Comparison of ENCODE assay signal across 8 mouse cellular contexts in genomic region chr8:89924697-89925096, GRCm38 (mm10).
DNase-seq lines count a peak whose midpoint lies in the region; TF ChIP-seq lines count a peak whose summit lies in the region.
"Not testable (repeated sequence)": the region's sequence is repeated elsewhere in the genome, so short reads cannot be mapped to it uniquely, and the experiment has no call there.

No protein-coding gene starts in this region.

- TF ChIP-seq POLR2A in kidney, adult 2 months (IDR thresholded peaks at IDR 0.05; ENCODE audit: low read depth, low read length) = not testable (repeated sequence)

- not testable (repeated sequence) for H3K27me3 ChIP-seq in kidney, adult 2 months (replicated peaks; ENCODE audit: control insufficient read depth, insufficient read depth, low read length)

- WGBS in kidney, adult 2 months = 96% methylated on average over 12 of the region's 22 CpGs

- H3K4me3 ChIP-seq in kidney, adult 2 months (ENCODE audit: insufficient read depth, low read depth, low read length) = not testable (repeated sequence)

- DNase-seq in CD8-positive naive resting alpha-beta T cell, adult 2 months (ENCODE audit: low read depth in 2 of 2, low spot score in 2 of 2) = peak; percentile 1 to 2
- DNase-seq in cerebellum, adult 18-20 months = peak; percentile 5 to 7
- DNase-seq in heart, adult 18-20 months = peak; percentile 1 to 3
- DNase-seq in kidney, adult 2 months = peak; percentile 17
- DNase-seq in lung, postnatal 4 days = peak; percentile 13 to 44
- peak; percentile 5 to 16 for DNase-seq in spleen, postnatal 10 days (ENCODE audit: low spot score in 2 of 2)
- peak; percentile 3 to 10 for DNase-seq in thymus, adult 18-20 months
- DNase-seq in urinary bladder, adult 2 months (ENCODE audit: low spot score) = peak; percentile 28

- not testable (repeated sequence) for H3K4me1 ChIP-seq in kidney, adult 2 months (ENCODE audit: control insufficient read depth, insufficient read depth, low read length)

- H3K27ac ChIP-seq in kidney, adult 2 months (ENCODE audit: insufficient read depth, low read depth, low read length) = not testable (repeated sequence)

- not testable (repeated sequence) for TF ChIP-seq CTCF in kidney, adult 2 months (conservative IDR thresholded peaks at IDR 0.05; ENCODE audit: insufficient read depth, insufficient read length, low read depth, low read length)

- not testable (repeated sequence) for H3K36me3 ChIP-seq in kidney, adult 2 months (ENCODE audit: control insufficient read depth, insufficient read depth, low read length)
